Mouse (Mus musculus): Measurements from ENCODE around the gene Casp12. TPM values are rescaled to one million over a fixed set of nuclear protein-coding genes. Genes with fewer than 3 reads are reported as not detected.

Gene Casp12
- polyA plus RNA-seq (2014; fragmentation: Illumina TruSeq; extraction: RNeasy Lipid Tissue Mini Kit (QIAGEN cat#74804); ENCODE audit: low read depth, low replicate concordance) = 8.9 TPM

DNA sequence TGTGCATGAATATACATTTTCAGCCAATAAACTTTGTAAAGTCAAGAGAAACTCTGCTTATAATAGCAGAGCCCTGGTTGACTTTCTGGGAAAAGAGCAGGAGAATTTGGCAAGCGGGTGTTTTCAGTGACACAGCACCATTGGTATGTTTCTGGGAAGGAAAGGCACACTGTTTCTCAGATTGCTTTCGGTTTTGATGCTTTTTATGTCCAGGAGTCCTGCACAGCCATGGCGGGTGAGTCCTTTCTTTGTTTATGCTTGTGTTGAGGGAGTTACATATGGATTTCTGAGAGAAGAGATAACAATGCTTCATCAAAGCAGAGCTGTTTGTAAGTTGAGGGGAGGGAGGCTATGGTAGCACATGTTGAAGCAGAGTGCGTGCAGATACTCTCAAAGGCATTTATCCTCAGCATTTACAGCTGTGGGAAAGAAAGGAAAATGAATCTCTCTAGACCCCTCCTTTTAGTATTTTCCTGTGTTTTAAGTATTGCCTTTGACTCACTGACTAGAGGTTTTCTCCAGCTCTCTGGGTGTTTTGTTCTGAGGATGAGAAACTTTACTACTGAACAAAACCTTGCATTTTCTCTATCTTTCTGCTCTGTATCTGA lies at the start of gene Casp12:
Gene Casp12, plus strand, starts transcription at position 140 of the 608 bp plus-strand sequence.

DNA sequence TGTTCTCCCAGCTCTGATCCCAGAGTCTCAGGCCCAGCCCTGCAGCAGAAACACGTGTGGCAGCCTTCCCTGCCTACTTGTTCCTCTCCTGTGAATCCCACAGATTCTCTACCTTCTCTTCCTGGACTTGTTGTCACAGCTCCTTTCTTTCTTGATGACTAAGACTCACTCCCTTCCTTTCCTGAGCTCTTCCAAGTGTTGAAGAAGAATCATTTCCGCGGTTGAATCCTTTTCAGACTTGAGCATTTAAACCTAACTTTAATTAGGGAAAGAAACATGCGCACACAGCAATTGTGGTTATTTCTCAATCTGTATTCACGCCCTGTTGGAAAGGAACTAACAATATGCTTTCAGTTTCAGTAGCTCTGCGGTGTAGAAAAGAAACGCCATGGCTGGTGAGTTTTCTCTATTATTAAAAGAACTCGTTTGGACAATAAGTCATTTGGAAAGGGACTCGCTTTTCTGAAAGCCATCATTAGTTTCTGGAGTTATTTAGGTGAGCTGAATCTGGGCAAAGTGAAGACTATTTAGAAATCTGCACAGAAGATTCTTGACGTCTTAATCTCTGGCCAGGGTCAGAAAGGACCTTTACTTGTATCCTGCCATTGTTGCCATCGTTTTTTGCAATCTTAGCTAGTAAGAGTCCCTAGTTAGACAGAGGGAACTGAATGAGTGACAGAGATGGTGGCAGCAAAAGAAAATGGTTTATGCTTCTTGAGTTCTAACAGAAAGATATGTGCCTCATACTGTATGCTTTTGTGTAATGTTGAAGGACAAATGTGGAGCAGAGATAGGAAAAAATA lies 46.7 kb upstream of the Casp12 start, which contains the start of gene Casp1:
Gene Casp1, plus strand, starts transcription at position 189 of the 803 bp plus-strand sequence.

DNA sequence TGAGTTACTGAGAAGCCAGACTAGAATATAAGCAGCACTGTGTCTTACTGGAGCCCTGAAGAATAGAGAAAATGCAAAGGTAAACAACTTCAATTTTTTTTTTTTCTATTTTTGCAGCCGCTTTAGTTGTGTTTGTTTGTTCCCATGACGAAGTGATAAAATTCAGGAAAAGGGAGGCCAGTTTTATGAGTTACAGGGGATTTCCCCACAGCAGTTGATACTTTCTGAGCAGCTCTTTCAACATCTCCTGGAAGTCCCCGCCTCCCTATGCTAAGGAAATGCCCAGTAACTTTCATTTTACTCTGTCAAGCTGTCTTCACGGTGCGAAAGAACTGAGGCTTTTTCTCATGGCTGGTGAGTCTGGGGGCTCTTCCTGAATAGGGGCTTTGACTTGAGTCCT lies 36.7 kb upstream of the Casp12 start, which contains the start of gene Casp4:
Gene Casp4, plus strand, starts transcription at position 268 of the 400 bp plus-strand sequence.

Other genes starting within 250 kb of the Casp12 start
- gene Casp1, start 46.9 kb upstream of the Casp12 start, polyA plus RNA-seq (2014; fragmentation: Illumina TruSeq; extraction: RNeasy Lipid Tissue Mini Kit (QIAGEN cat#74804); ENCODE audit: low read depth, low replicate concordance) = 4.8 TPM
- 4.9 TPM for gene Casp4, start 36.6 kb upstream of the Casp12 start, polyA plus RNA-seq (2014; fragmentation: Illumina TruSeq; extraction: RNeasy Lipid Tissue Mini Kit (QIAGEN cat#74804); ENCODE audit: low read depth, low replicate concordance)

All from kidney, adult 10 weeks (tissue).